Mouse (Mus musculus) cerebellum, adult 2 months (tissue): ENCODE results near the gene Rgs8.

Experiments
- CTCF ChIP-seq: fragments of 200-500 bp; IDR thresholded peaks from 2 replicates; pipeline ENCODE4 v1.5.1; 2011; ENCODE audit warnings: low read depth, mild to moderate bottlenecking, control low read depth, low read length, moderate library complexity, borderline replicate concordance; ENCODE audit not compliant: insufficient read depth
- POLR2A ChIP-seq: fragments of 200-500 bp; IDR thresholded peaks from 2 replicates; pipeline ENCODE4 v1.6.1; 2011; ENCODE audit warnings: low read length, control low read depth, borderline replicate concordance; ENCODE audit not compliant: insufficient read depth

GRCm38 (mm10) chr1:153677635-153678034 lies 24.8 kb downstream of the Rgs8 start:
- TF ChIP-seq POLR2A (no peak), CTCF (no peak)
